10 mouse cellular contexts compared by ENCODE assay signal in genomic region chr8:119422123-119422711, GRCm38 (mm10). TPM values are rescaled to one million over a fixed set of nuclear protein-coding genes. Genes with fewer than 3 reads are reported as not detected.
A peak's percentile ranks its signal among the peaks of the same experiment; 100 is the strongest.
DNase-seq lines count a peak whose midpoint lies in the region; ATAC-seq and TF ChIP-seq lines count a peak whose summit lies in the region.
"Had no signal": no experiment of that assay in that cellular context is flagged by ENCODE, and none has a peak within 500 bp of the region (broad histone marks: within the 10 kb centered on the region; RNA-seq: fewer than 3 reads in every experiment).

No protein-coding gene starts in this region.

- H3K36me3 ChIP-seq in liver, embryonic 15.5 days (replicated peaks): no peaks in the 10 kb centered on the region
- H3K36me3 ChIP-seq: embryonic facial prominence, embryonic 12.5 days had no signal

- no peak for DNase-seq in layer of hippocampus, adult 2 months (ENCODE audit: low spot score in 2 of 2)
- DNase-seq in layer of hippocampus, adult 18-20 months (ENCODE audit: low spot score in 2 of 2): no peak
- peak; percentile 92 for DNase-seq in Muller cell, postnatal 12 days (ENCODE audit: inconsistent ontology term)
- DNase-seq in layer of hippocampus, adult 11-12 months (ENCODE audit: low spot score): no peak
- DNase-seq in layer of hippocampus, postnatal 36 days: no peak

- H3K9me3 ChIP-seq in liver, embryonic 15.5 days (replicated peaks): no peaks in the 10 kb centered on the region
- H3K9me3 ChIP-seq: embryonic facial prominence, embryonic 12.5 days had no signal

- peak overlapping the region; percentile 39 for H3K4me2 ChIP-seq in liver, embryonic 15.5 days
- H3K4me2 ChIP-seq: embryonic facial prominence, embryonic 12.5 days had no signal

- peak overlapping the region; percentile 65; the same call in 1 of the 2 replicates for H3K27ac ChIP-seq in layer of hippocampus, adult 2 months
- H3K27ac ChIP-seq in cortical plate, adult 2 months (ENCODE audit: insufficient read depth, low read length): peak overlapping the region; percentile 7; the same call in 1 of the 2 replicates
- H3K27ac ChIP-seq in liver, embryonic 15.5 days (replicated peaks): no peak overlapping the region
- H3K27ac ChIP-seq: embryonic facial prominence, embryonic 12.5 days had no signal

- H3K27me3 ChIP-seq in liver, embryonic 15.5 days: no peaks in the 10 kb centered on the region
- H3K27me3 ChIP-seq: embryonic facial prominence, embryonic 12.5 days had no signal

- no peak for TF ChIP-seq CTCF in layer of hippocampus, adult 2 months (conservative IDR thresholded peaks at IDR 0.05)
- no peak for TF ChIP-seq CTCF in cortical plate, adult 2 months (IDR thresholded peaks at IDR 0.05; ENCODE audit: extremely low read depth, insufficient read depth, low read length)

- no peak for TF ChIP-seq POLR2A in cortical plate, adult 2 months (IDR thresholded peaks at IDR 0.05; ENCODE audit: extremely low read depth, insufficient read depth, low read length)

- WGBS in liver, embryonic 15.5 days (ENCODE audit: insufficient replicate concordance): 37% methylated on average over 9 of the region's 9 CpGs

- H3K4me3 ChIP-seq in layer of hippocampus, adult 2 months: no peak overlapping the region
- no peak overlapping the region for H3K4me3 ChIP-seq in cortical plate, adult 2 months (ENCODE audit: insufficient read depth, low read length)
- peak overlapping the region; percentile 14 for H3K4me3 ChIP-seq in liver, embryonic 15.5 days (replicated peaks)
- H3K4me3 ChIP-seq: embryonic facial prominence, embryonic 12.5 days had no signal

- peaks cover 3% of the 10 kb centered on the region for H3K4me1 ChIP-seq in cortical plate, adult 2 months (ENCODE audit: control insufficient read depth, insufficient read depth, low read length)
- peaks cover 60% of the 10 kb centered on the region for H3K4me1 ChIP-seq in liver, embryonic 15.5 days (replicated peaks)

- H3K9ac ChIP-seq in liver, embryonic 15.5 days: no peak overlapping the region
- H3K9ac ChIP-seq: embryonic facial prominence, embryonic 12.5 days had no signal

- ATAC-seq in liver, embryonic 15.5 days (ENCODE audit: insufficient read depth): no peak
- ATAC-seq in erythroblast, adult 5-6 weeks (replicated peaks; ENCODE audit: low FRiP score, poor library complexity, severe bottlenecking): no peak

RNA-seq across cellular contexts. Expression of gene Osgin1, which starts 11.7 kb away (rescaled TPM):
- total RNA-seq in layer of hippocampus, adult 2 months (2021): 1 to 10 TPM in 1 of 2 experiments, under 1 TPM in 1; 0.18 to 1.3 TPM
- total RNA-seq in layer of hippocampus, adult 18-20 months (2021): under 1 TPM; 0.58 to 0.67 TPM
- 0.86 and 1.1 TPM in 2 replicates for polyA plus RNA-seq in cortical plate, adult 2 months (2012; rRNA removed)
- polyA plus RNA-seq in liver, embryonic 15.5 days (2015; fragmentation: Nextera tagmentation; extraction: Ambion mirVana): 41.2 and 49.7 TPM in 2 replicates
- total RNA-seq in layer of hippocampus, postnatal 36 days (2021): under 1 TPM in 1 of 2 experiments, not detected in 1; 0.56 TPM
- total RNA-seq in erythroblast, adult 5-6 weeks (2015; ENCODE audit: low replicate concordance): 1.7 TPM in 2 replicates
- 0.70 and 0.94 TPM in 2 replicates for total RNA-seq in erythroblast, adult 5-6 weeks (2017; ENCODE audit: low replicate concordance)

RNA-seq across cellular contexts. Expression of gene Necab2, which starts 24.3 kb away (rescaled TPM):
- total RNA-seq in layer of hippocampus, adult 2 months (2021): 100 to 1,000 TPM in 1 of 2 experiments, 10 to 100 TPM in 1; 99.0 to 104 TPM
- 100 to 1,000 TPM; 124 to 125 TPM for total RNA-seq in layer of hippocampus, adult 18-20 months (2021)
- polyA plus RNA-seq in cortical plate, adult 2 months (2012; rRNA removed): 31.9 and 48.3 TPM in 2 replicates
- not detected in 2 replicates for polyA plus RNA-seq in liver, embryonic 15.5 days (2015; fragmentation: Nextera tagmentation; extraction: Ambion mirVana)
- 100 to 1,000 TPM in 1 of 2 experiments, 10 to 100 TPM in 1; 94.4 to 116 TPM for total RNA-seq in layer of hippocampus, postnatal 36 days (2021)
- not detected in 2 replicates for total RNA-seq in erythroblast, adult 5-6 weeks (2015; ENCODE audit: low replicate concordance)
- total RNA-seq in erythroblast, adult 5-6 weeks (2017; ENCODE audit: low replicate concordance): not detected in 2 replicates
- total RNA-seq: neutrophil, adult 5-6 weeks had no signal

RNA-seq across cellular contexts. Expression of gene Mlycd, which starts 27.5 kb away (rescaled TPM):
- 10 to 100 TPM; 29.1 to 30.8 TPM for total RNA-seq in layer of hippocampus, adult 2 months (2021)
- 10 to 100 TPM; 28.2 to 28.7 TPM for total RNA-seq in layer of hippocampus, adult 18-20 months (2021)
- 24.7 and 26.9 TPM in 2 replicates for polyA plus RNA-seq in cortical plate, adult 2 months (2012; rRNA removed)
- polyA plus RNA-seq in liver, embryonic 15.5 days (2015; fragmentation: Nextera tagmentation; extraction: Ambion mirVana): 11.5 and 12.4 TPM in 2 replicates
- total RNA-seq in layer of hippocampus, postnatal 36 days (2021): 10 to 100 TPM; 26.5 to 28.6 TPM
- total RNA-seq in erythroblast, adult 5-6 weeks (2015; ENCODE audit: low replicate concordance): 2.7 TPM in 1 of 2 replicates, not detected in the other
- total RNA-seq in erythroblast, adult 5-6 weeks (2017; ENCODE audit: low replicate concordance): 1.3 and 1.8 TPM in 2 replicates

Comparison
In these comparisons a context has a peak if more than half of its experiments do, and no peak if none do; other contexts are left out.
1. RNA of gene Necab2, which starts 24.3 kb away (total RNA-seq): 124 to 125 TPM in layer of hippocampus, adult 18-20 months, 94.4 to 116 TPM in layer of hippocampus, postnatal 36 days and 99.0 to 104 TPM in layer of hippocampus, adult 2 months; not detected in erythroblast, adult 5-6 weeks; every median in the first group is over 10 times any median in the second.
2. RNA of gene Mlycd, which starts 27.5 kb away (total RNA-seq): 29.1 to 30.8 TPM in layer of hippocampus, adult 2 months, 28.2 to 28.7 TPM in layer of hippocampus, adult 18-20 months and 26.5 to 28.6 TPM in layer of hippocampus, postnatal 36 days; 1.3 to 2.7 TPM in erythroblast, adult 5-6 weeks; every median in the first group is over 4 times any median in the second.